Mouse (Mus musculus) myocyte (in vitro differentiated cells): ENCODE measurements at regions not wholly inside any gene's neighbourhood (a gene's known extent, or its start where the extent isn't known, plus 50 kb on each side); places are given as distances from the start of the nearest gene placed in this dataset.

Source experiments
- H3K27me3 ChIP-seq: one replicate; pipeline ENCODE4 v1.6.1; 2011; ENCODE audit not compliant: control insufficient read depth, insufficient read depth, insufficient read length
- H3K36me3 ChIP-seq: one replicate; pipeline ENCODE4 v1.6.1; 2011; ENCODE audit not compliant: control insufficient read depth, insufficient read depth
- H3K4me2 ChIP-seq: one replicate; pipeline ENCODE4 v1.6.1; 2011; ENCODE audit warnings: low read depth, control low read depth
- H3K4me3 ChIP-seq: one replicate; pipeline ENCODE4 v1.5.1; 2011; ENCODE audit warnings: mild to moderate bottlenecking, control low read depth, moderate library complexity
- H3K79me2 ChIP-seq: one replicate; pipeline ENCODE4 v1.6.1; 2011; ENCODE audit not compliant: control insufficient read depth, insufficient read depth
- H3ac ChIP-seq: one replicate; pipeline ENCODE4 v1.6.1; 2011; ENCODE audit not compliant: control insufficient read depth, insufficient read length
- CEBPB ChIP-seq: IDR thresholded peaks from 2 replicates; pipeline ENCODE4 v1.6.1; 2011; ENCODE audit warnings: mild to moderate bottlenecking, moderate library complexity; ENCODE audit not compliant: poor library complexity, insufficient read depth, severe bottlenecking
- E2F4 ChIP-seq: IDR thresholded peaks from one replicate; pipeline ENCODE4 v1.6.1; 2011; ENCODE audit warnings: mild to moderate bottlenecking, control low read depth, moderate library complexity; ENCODE audit not compliant: insufficient read depth
- MAX ChIP-seq: IDR thresholded peaks from one replicate; pipeline ENCODE4 v1.6.1; 2011; ENCODE audit warnings: low read depth, mild to moderate bottlenecking, control low read depth
- MYOD1 ChIP-seq, 3 experiments: IDR thresholded peaks; one replicate each; pipeline ENCODE4 v1.6.1; 2011; ENCODE audit warnings: control low read depth in 2 of 3, low read depth in 2 of 3, mild to moderate bottlenecking in 2 of 3, moderate library complexity in 1 of 3; ENCODE audit not compliant: insufficient read length in 2 of 3, control insufficient read depth in 1 of 3
- MYOG ChIP-seq, 3 experiments: IDR thresholded peaks; one replicate each; pipeline ENCODE4 v1.6.1; 2011; ENCODE audit warnings: control low read depth in 2 of 3, low read depth in 2 of 3, mild to moderate bottlenecking in 2 of 3; ENCODE audit not compliant: insufficient read length in 2 of 3, control insufficient read depth in 1 of 3, insufficient read depth in 1 of 3
- POLR2A ChIP-seq: IDR thresholded peaks from one replicate; pipeline ENCODE4 v1.6.1; 2011; ENCODE audit warnings: low read depth, mild to moderate bottlenecking, control low read depth, moderate library complexity; ENCODE audit not compliant: insufficient read length
- POLR2AphosphoS2 ChIP-seq: IDR thresholded peaks from one replicate; pipeline ENCODE4 v1.6.1; 2011; ENCODE audit warnings: low read depth, control low read depth; ENCODE audit not compliant: insufficient read length
- REST ChIP-seq: IDR thresholded peaks from one replicate; pipeline ENCODE4 v1.6.1; 2011; ENCODE audit warnings: mild to moderate bottlenecking, control low read depth, moderate library complexity; ENCODE audit not compliant: insufficient read depth, insufficient read length
- SRF ChIP-seq: IDR thresholded peaks from one replicate; pipeline ENCODE4 v1.6.1; 2011; ENCODE audit warnings: low read depth; ENCODE audit not compliant: control insufficient read depth, insufficient read length
- TCF12 ChIP-seq: IDR thresholded peaks from one replicate; pipeline ENCODE4 v1.6.1; 2011; ENCODE audit warnings: mild to moderate bottlenecking, control low read depth; ENCODE audit not compliant: poor library complexity, insufficient read depth, severe bottlenecking
- TCF3 ChIP-seq: IDR thresholded peaks from one replicate; pipeline ENCODE4 v1.6.1; 2011; ENCODE audit warnings: low read depth, control low read depth; ENCODE audit not compliant: insufficient read length
- USF1 ChIP-seq: IDR thresholded peaks from one replicate; pipeline ENCODE4 v1.6.1; 2011; ENCODE audit warnings: low read depth, mild to moderate bottlenecking, control low read depth, moderate library complexity

GRCm38 (mm10) chr16:77406999-77407398 lies 194.9 kb downstream of the Gm11146 start:
- no peak overlapping the region for H3K4me2 ChIP-seq
- H3ac ChIP-seq: no peak overlapping the region
- H3K4me3 ChIP-seq: no peak overlapping the region
- H3K27me3 ChIP-seq: no peaks in the 10 kb centered on the region
- TF ChIP-seq MAX: no peak
- TF ChIP-seq MYOG (IDR thresholded peaks at IDR 0.05; ENCODE audit: control insufficient read depth in 1 of 3, insufficient read depth in 1 of 3, insufficient read length in 2 of 3, low read depth in 2 of 3): no peak
- no peak for TF ChIP-seq POLR2AphosphoS2
- TF ChIP-seq REST: no peak
- no peak for TF ChIP-seq USF1
- TF ChIP-seq SRF: no peak
- no peak for TF ChIP-seq TCF3
- TF ChIP-seq CEBPB: no peak
- no peak for TF ChIP-seq E2F4
- no peak for TF ChIP-seq TCF12
- TF ChIP-seq POLR2A: no peak
- TF ChIP-seq MYOD1 (IDR thresholded peaks at IDR 0.05; ENCODE audit: control insufficient read depth in 1 of 3, insufficient read length in 2 of 3, low read depth in 2 of 3): no peak
- no peaks in the 10 kb centered on the region for H3K36me3 ChIP-seq
- no peaks in the 10 kb centered on the region for H3K79me2 ChIP-seq

- TF ChIP-seq POLR2A (no peak), MYOG (IDR thresholded peaks at IDR 0.05; ENCODE audit: control insufficient read depth in 1 of 3, insufficient read depth in 1 of 3, insufficient read length in 2 of 3, low read depth in 2 of 3) (no peak), MAX (no peak)
- H3K79me2 ChIP-seq: no peaks in the 10 kb centered on the region
- no peak overlapping the region for H3ac ChIP-seq
- H3K4me3 ChIP-seq: no peak overlapping the region
- no peak overlapping the region for H3K4me2 ChIP-seq
- H3K27me3 ChIP-seq: no peaks in the 10 kb centered on the region
- H3K36me3 ChIP-seq: no peaks in the 10 kb centered on the region
Observed at GRCm38 (mm10) chr16:77405859-77406258, 196.0 kb downstream of the Gm11146 start.

GRCm38 (mm10) chr16:77405181-77405818 lies 196.6 kb downstream of the Gm11146 start:
- H3K27me3 ChIP-seq: no peaks in the 10 kb centered on the region
- TF ChIP-seq MYOD1 (IDR thresholded peaks at IDR 0.05; ENCODE audit: control insufficient read depth in 1 of 3, insufficient read length in 2 of 3, low read depth in 2 of 3): no peak
- no peak for TF ChIP-seq CEBPB
- no peak for TF ChIP-seq MAX
- TF ChIP-seq MYOG (IDR thresholded peaks at IDR 0.05; ENCODE audit: control insufficient read depth in 1 of 3, insufficient read depth in 1 of 3, insufficient read length in 2 of 3, low read depth in 2 of 3): no peak
- TF ChIP-seq POLR2AphosphoS2: no peak
- no peaks in the 10 kb centered on the region for H3K36me3 ChIP-seq
- no peak overlapping the region for H3K4me2 ChIP-seq
- H3K79me2 ChIP-seq: no peaks in the 10 kb centered on the region
- H3K4me3 ChIP-seq: no peak overlapping the region
- no peak overlapping the region for H3ac ChIP-seq

GRCm38 (mm10) chr16:77402711-77403280 lies 199.1 kb downstream of the Gm11146 start:
- Histone ChIP-seq H3K4me2 (no peak overlapping the region), H3K79me2 (no peaks in the 10 kb centered on the region), H3K36me3 (no peaks in the 10 kb centered on the region), H3ac (no peak overlapping the region), H3K4me3 (no peak overlapping the region), H3K27me3 (no peaks in the 10 kb centered on the region)
- TF ChIP-seq POLR2AphosphoS2 (no peak), TCF12 (no peak), MAX (no peak), MYOD1 (IDR thresholded peaks at IDR 0.05; ENCODE audit: control insufficient read depth in 1 of 3, insufficient read length in 2 of 3, low read depth in 2 of 3) (no peak), USF1 (no peak), TCF3 (no peak), CEBPB (no peak), E2F4 (no peak), MYOG (IDR thresholded peaks at IDR 0.05; ENCODE audit: control insufficient read depth in 1 of 3, insufficient read depth in 1 of 3, insufficient read length in 2 of 3, low read depth in 2 of 3) (no peak), SRF (no peak), REST (no peak), POLR2A (no peak)

- no peak overlapping the region for H3ac ChIP-seq
- no peak overlapping the region for H3K4me3 ChIP-seq
- H3K79me2 ChIP-seq: no peaks in the 10 kb centered on the region
- no peaks in the 10 kb centered on the region for H3K36me3 ChIP-seq
- peak overlapping the region; percentile 67 for H3K4me2 ChIP-seq
- H3K27me3 ChIP-seq: no peaks in the 10 kb centered on the region
- no peak for TF ChIP-seq MYOD1 (IDR thresholded peaks at IDR 0.05; ENCODE audit: control insufficient read depth in 1 of 3, insufficient read length in 2 of 3, low read depth in 2 of 3)
- TF ChIP-seq SRF: no peak
- no peak for TF ChIP-seq TCF3
- TF ChIP-seq POLR2A: no peak
- no peak for TF ChIP-seq POLR2AphosphoS2
Observed at GRCm38 (mm10) chr16:77401185-77401943, 200.5 kb downstream of the Gm11146 start.
